Mouse (Mus musculus): ENCODE results near the gene Cbx3.

The Cbx3 gene

GRCm38 (mm10) chr6:51470311-51471178 lies at the start of gene Cbx3:
Gene Cbx3, plus strand, starts transcription at chr6:51470360.
- peak; percentile 74 to 88 for DNase-seq (ENCODE audit: low spot score in 2 of 2)

GRCm38 (mm10) chr6:51423466-51424122 lies 46.6 kb upstream of the Cbx3 start:
- DNase-seq (ENCODE audit: low spot score in 2 of 2): no peak

GRCm38 (mm10) chr6:51424537-51424936 lies 45.6 kb upstream of the Cbx3 start:
- DNase-seq (ENCODE audit: low spot score in 2 of 2): no peak

GRCm38 (mm10) chr6:51432535-51433397 lies 37.4 kb upstream of the Cbx3 start, which contains the start of gene Nfe2l3:
Gene Nfe2l3, plus strand, starts transcription at chr6:51432670.
- DNase-seq (ENCODE audit: low spot score in 2 of 2): peak; percentile 42 to 79

- DNase-seq (ENCODE audit: low spot score in 2 of 2): no peak
These were observed 35.9 kb upstream of the Cbx3 start for GRCm38 (mm10) chr6:51434270-51434669.

GRCm38 (mm10) chr6:51437665-51438064 lies 32.5 kb upstream of the Cbx3 start:
- DNase-seq (ENCODE audit: low spot score in 2 of 2): no peak

GRCm38 (mm10) chr6:51438826-51439330 lies 31.3 kb upstream of the Cbx3 start:
- DNase-seq (ENCODE audit: low spot score in 2 of 2): no peak

- DNase-seq (ENCODE audit: low spot score in 2 of 2): peak in 1 of 2 experiments; percentile 34
These were observed 27.8 kb upstream of the Cbx3 start for GRCm38 (mm10) chr6:51442191-51442835.

GRCm38 (mm10) chr6:51452927-51453503 lies 17.1 kb upstream of the Cbx3 start:
- DNase-seq (ENCODE audit: low spot score in 2 of 2): no peak

GRCm38 (mm10) chr6:51454949-51455348 lies 15.2 kb upstream of the Cbx3 start:
- DNase-seq (ENCODE audit: low spot score in 2 of 2): no peak

- DNase-seq (ENCODE audit: low spot score in 2 of 2): no peak
These were observed 14.0 kb upstream of the Cbx3 start for GRCm38 (mm10) chr6:51456198-51456597.

- no peak for DNase-seq (ENCODE audit: low spot score in 2 of 2)
These were observed 12.9 kb upstream of the Cbx3 start for GRCm38 (mm10) chr6:51457283-51457682.

- DNase-seq (ENCODE audit: low spot score in 2 of 2): no peak
These were observed 12.3 kb upstream of the Cbx3 start for GRCm38 (mm10) chr6:51457770-51458387.

GRCm38 (mm10) chr6:51458925-51459312 lies 11.2 kb upstream of the Cbx3 start:
- no peak for DNase-seq (ENCODE audit: low spot score in 2 of 2)

- DNase-seq (ENCODE audit: low spot score in 2 of 2): no peak
These were observed 10.7 kb upstream of the Cbx3 start for GRCm38 (mm10) chr6:51459313-51460020.

- DNase-seq (ENCODE audit: low spot score in 2 of 2): no peak
These were observed 10.2 kb upstream of the Cbx3 start for GRCm38 (mm10) chr6:51460021-51460360.

- no peak for DNase-seq (ENCODE audit: low spot score in 2 of 2)
These were observed 9.8 kb upstream of the Cbx3 start for GRCm38 (mm10) chr6:51460363-51460762.

- no peak for DNase-seq (ENCODE audit: low spot score in 2 of 2)
These were observed 2.5 kb upstream of the Cbx3 start for GRCm38 (mm10) chr6:51467649-51468048.

- DNase-seq (ENCODE audit: low spot score in 2 of 2): peak; percentile 81 to 83
These were observed 1.1 kb upstream of the Cbx3 start for GRCm38 (mm10) chr6:51468891-51469561.

Measured in spleen, postnatal 10 days (tissue).